Mouse (Mus musculus) hindbrain, embryonic 12.5 days (tissue): ENCODE results near the gene Btnl10. TPM values are rescaled to one million over a fixed set of nuclear protein-coding genes. Genes with fewer than 3 reads are reported as not detected.
A peak's percentile ranks its signal among the peaks of the same experiment; 100 is the strongest.

Source experiments
- ATAC-seq: fragments of 200-750 bp; cut with Nextera tagmentation; 2 replicates; pipeline ENCODE4 v1.8.0; 2017; ENCODE audit warnings: moderate TSS enrichment; ENCODE audit not compliant: low FRiP score
- H3K27ac ChIP-seq: fragments of 300-500 bp; sonication (generic); 2 replicates; pipeline ENCODE4 v1.5.1; 2016; ENCODE audit warnings: mild to moderate bottlenecking
- H3K27me3 ChIP-seq: fragments of 300-500 bp; sonication (generic); 2 replicates; pipeline ENCODE4 v1.6.1; 2016; ENCODE audit warnings: mild to moderate bottlenecking
- H3K36me3 ChIP-seq: fragments of 300-500 bp; sonication (generic); 2 replicates; pipeline ENCODE4 v1.6.1; 2016; ENCODE audit warnings: mild to moderate bottlenecking
- H3K4me1 ChIP-seq: fragments of 300-500 bp; sonication (generic); 2 replicates; pipeline ENCODE4 v1.6.1; 2016
- H3K4me2 ChIP-seq: fragments of 300-500 bp; sonication (generic); replicated peaks from 2 replicates; pipeline ENCODE4 v1.6.1; 2016; ENCODE audit warnings: mild to moderate bottlenecking
- H3K4me3 ChIP-seq: fragments of 300-500 bp; sonication (generic); 2 replicates; pipeline ENCODE4 v1.5.1; 2016; ENCODE audit warnings: mild to moderate bottlenecking
- H3K9ac ChIP-seq: fragments of 300-500 bp; sonication (generic); 2 replicates; pipeline ENCODE4 v1.6.1; 2016; ENCODE audit warnings: mild to moderate bottlenecking, moderate library complexity
- H3K9me3 ChIP-seq: fragments of 300-500 bp; sonication (generic); replicated peaks from 2 replicates; pipeline ENCODE4 v1.6.1; 2016; ENCODE audit warnings: mild to moderate bottlenecking
- WGBS: fragments of 180-500 bp; shearing (Covaris S2); methylation state at CpG from one replicate; pipeline ENCODE4 v1.1.7; 2016; 5-methylcytosine and 5-hydroxymethylcytosine counted together
- polyA plus RNA-seq: library from polyadenylated mRNA; unstranded; fragments of >200 nt; fragmentation: Nextera tagmentation; extraction: Ambion mirVana; gene quantifications from 2 replicates; pipeline ENCODE4 v1.2.1, GENCODE M21; 2016

The Btnl10 gene
- polyA plus RNA-seq, 1 experiment from 2014 or later: not detected

- no peaks in the 10 kb centered on the region for H3K27me3 ChIP-seq
- H3K4me3 ChIP-seq: peak within 1 kb of the TSS; percentile 87
- peak within 1 kb of the TSS; percentile 99 for H3K27ac ChIP-seq
- peaks cover 54% of the 10 kb centered on the region for H3K4me1 ChIP-seq
- under 1% methylated on average over 49 of the region's 49 CpGs for WGBS
- no peaks in the 10 kb centered on the region for H3K9me3 ChIP-seq
- peak; percentile 90 for ATAC-seq
- H3K4me2 ChIP-seq: peak within 1 kb of the TSS; percentile 95
- peak within 1 kb of the TSS; percentile 91 for H3K9ac ChIP-seq
- H3K36me3 ChIP-seq: 0 out of 2 replicates have a peak, but pooled peaks cover 4% of the 10 kb centered on the region
Measured at GRCm38 (mm10) chr11:58954420-58955142, 36.9 kb downstream of the Btnl10 start, which contains the start of the genes Hist3h2a and Trim17. Gene Hist3h2a, plus strand, starts transcription at chr11:58954685. Gene Trim17, plus strand, starts transcription at chr11:58954685.

GRCm38 (mm10) chr11:58955143-58955867 is 37.6 kb downstream of the Btnl10 start:
- Histone ChIP-seq H3K27me3 (no peaks in the 10 kb centered on the region), H3K27ac (peak overlapping the region; percentile 99), H3K4me2 (peak overlapping the region; percentile 95), H3K4me1 (peaks cover 54% of the 10 kb centered on the region), H3K9me3 (no peaks in the 10 kb centered on the region), H3K9ac (peak overlapping the region; percentile 91), H3K4me3 (peak overlapping the region; percentile 87), H3K36me3 (0 out of 2 replicates have a peak, but pooled peaks cover 4% of the 10 kb centered on the region)
- WGBS: 1% methylated on average over 20 of the region's 20 CpGs
- no peak for ATAC-seq

GRCm38 (mm10) chr11:58955868-58956257 is 38.2 kb downstream of the Btnl10 start:
- peak overlapping the region; percentile 91 for H3K9ac ChIP-seq
- ATAC-seq: no peak
- peak overlapping the region; percentile 87 for H3K4me3 ChIP-seq
- no peaks in the 10 kb centered on the region for H3K9me3 ChIP-seq
- H3K27ac ChIP-seq: peak overlapping the region; percentile 99
- 37% methylated on average over 8 of the region's 8 CpGs for WGBS
- peaks cover 48% of the 10 kb centered on the region for H3K4me1 ChIP-seq
- H3K36me3 ChIP-seq: 0 out of 2 replicates have a peak, but pooled peaks cover 4% of the 10 kb centered on the region
- H3K4me2 ChIP-seq: peak overlapping the region; percentile 95
- H3K27me3 ChIP-seq: no peaks in the 10 kb centered on the region

- Histone ChIP-seq H3K36me3 (0 out of 2 replicates have a peak, but pooled peaks cover 4% of the 10 kb centered on the region), H3K27me3 (peaks cover 10% of the 10 kb centered on the region; the same call in 1 of the 2 replicates), H3K4me2 (peak overlapping the region; percentile 95), H3K4me1 (peaks cover 42% of the 10 kb centered on the region), H3K9me3 (peaks cover 4% of the 10 kb centered on the region; the same call in 1 of the 2 replicates), H3K4me3 (peak overlapping the region; percentile 87), H3K9ac (peak overlapping the region; percentile 91), H3K27ac (no peak overlapping the region)
- no peak for ATAC-seq
- WGBS: 90% methylated on average over 5 of the region's 5 CpGs
Measured at GRCm38 (mm10) chr11:58957226-58957914, 39.7 kb downstream of the Btnl10 start.

GRCm38 (mm10) chr11:58958536-58958935 is 40.8 kb downstream of the Btnl10 start:
- no peak for ATAC-seq
- peaks cover 18% of the 10 kb centered on the region for H3K27me3 ChIP-seq
- H3K9ac ChIP-seq: no peak overlapping the region
- H3K9me3 ChIP-seq: peaks cover 4% of the 10 kb centered on the region; the same call in 1 of the 2 replicates
- H3K36me3 ChIP-seq: 0 out of 2 replicates have a peak, but pooled peaks cover 4% of the 10 kb centered on the region
- H3K4me3 ChIP-seq: no peak overlapping the region
- peaks cover 39% of the 10 kb centered on the region for H3K4me1 ChIP-seq
- H3K27ac ChIP-seq: no peak overlapping the region
- WGBS: 87% methylated on average over 6 of the region's 6 CpGs
- peak overlapping the region; percentile 21; the same call in 1 of the 2 replicates for H3K4me2 ChIP-seq

- H3K9me3 ChIP-seq: peaks cover 4% of the 10 kb centered on the region; the same call in 1 of the 2 replicates
- peak overlapping the region; percentile 53 for H3K4me2 ChIP-seq
- 38% methylated on average over 15 of the region's 15 CpGs for WGBS
- H3K27ac ChIP-seq: peak overlapping the region; percentile 77
- peak overlapping the region; percentile 44; the same call in 1 of the 2 replicates for H3K9ac ChIP-seq
- peaks cover 18% of the 10 kb centered on the region for H3K27me3 ChIP-seq
- H3K4me3 ChIP-seq: peak overlapping the region; percentile 44
- 0 out of 2 replicates have a peak, but pooled peaks cover 4% of the 10 kb centered on the region for H3K36me3 ChIP-seq
- no peak for ATAC-seq
- peaks cover 41% of the 10 kb centered on the region for H3K4me1 ChIP-seq
Measured at GRCm38 (mm10) chr11:58959186-58959825, 41.6 kb downstream of the Btnl10 start.

GRCm38 (mm10) chr11:58959921-58960465 is 42.3 kb downstream of the Btnl10 start:
- H3K4me1 ChIP-seq: peaks cover 45% of the 10 kb centered on the region
- peak; percentile 85 for ATAC-seq
- peak overlapping the region; percentile 44 for H3K4me3 ChIP-seq
- peak overlapping the region; percentile 53 for H3K4me2 ChIP-seq
- 4% methylated on average over 40 of the region's 40 CpGs for WGBS
- H3K27me3 ChIP-seq: peaks cover 18% of the 10 kb centered on the region
- H3K36me3 ChIP-seq: 0 out of 2 replicates have a peak, but pooled peaks cover 4% of the 10 kb centered on the region
- H3K9ac ChIP-seq: peak overlapping the region; percentile 44
- H3K27ac ChIP-seq: peak overlapping the region; percentile 77
- peaks cover 4% of the 10 kb centered on the region; the same call in 1 of the 2 replicates for H3K9me3 ChIP-seq

- peaks cover 18% of the 10 kb centered on the region for H3K27me3 ChIP-seq
- H3K4me2 ChIP-seq: no peak overlapping the region
- no peak overlapping the region for H3K4me3 ChIP-seq
- 58% methylated on average over 50 of the region's 50 CpGs for WGBS
- H3K27ac ChIP-seq: no peak overlapping the region
- peaks cover 4% of the 10 kb centered on the region; the same call in 1 of the 2 replicates for H3K9me3 ChIP-seq
- H3K9ac ChIP-seq: no peak overlapping the region
- H3K36me3 ChIP-seq: 0 out of 2 replicates have a peak, but pooled peaks cover 4% of the 10 kb centered on the region
- no peak for ATAC-seq
- H3K4me1 ChIP-seq: peaks cover 41% of the 10 kb centered on the region
Measured at GRCm38 (mm10) chr11:58961364-58962177, 43.9 kb downstream of the Btnl10 start.

GRCm38 (mm10) chr11:58963543-58963942 is 45.8 kb downstream of the Btnl10 start:
- WGBS: 40% methylated on average over 17 of the region's 17 CpGs
- Histone ChIP-seq H3K4me1 (peaks cover 21% of the 10 kb centered on the region), H3K4me2 (no peak overlapping the region), H3K4me3 (no peak overlapping the region), H3K27me3 (peaks cover 18% of the 10 kb centered on the region), H3K27ac (no peak overlapping the region), H3K9me3 (peaks cover 4% of the 10 kb centered on the region; the same call in 1 of the 2 replicates), H3K36me3 (peaks cover 6% of the 10 kb centered on the region), H3K9ac (no peak overlapping the region)
- ATAC-seq: no peak

GRCm38 (mm10) chr11:58964216-58964615 is 46.5 kb downstream of the Btnl10 start:
- Histone ChIP-seq H3K9me3 (peaks cover 4% of the 10 kb centered on the region; the same call in 1 of the 2 replicates), H3K27me3 (peaks cover 18% of the 10 kb centered on the region), H3K36me3 (peaks cover 7% of the 10 kb centered on the region), H3K4me1 (peaks cover 17% of the 10 kb centered on the region), H3K9ac (no peak overlapping the region), H3K27ac (no peak overlapping the region), H3K4me3 (no peak overlapping the region), H3K4me2 (no peak overlapping the region)
- WGBS: 86% methylated on average over 7 of the region's 7 CpGs
- no peak for ATAC-seq
